Mouse (Mus musculus) midbrain, embryonic 10.5 days (tissue): ENCODE measurements at regions not wholly inside any gene's neighbourhood (a gene's known extent, or its start where the extent isn't known, plus 50 kb on each side); places are given as distances from the start of the nearest gene placed in this dataset.

Experiments used
- DNase-seq: peaks from one replicate; pipeline ENCODE4 v3.0.0-alpha.2; 2017; ENCODE audit warnings: low spot score
- H3K27ac ChIP-seq: fragments of 300-500 bp; sonication (generic); replicated peaks from 2 replicates; pipeline ENCODE4 v1.5.1; 2016; ENCODE audit warnings: mild to moderate bottlenecking
- H3K27me3 ChIP-seq: fragments of 300-500 bp; sonication (generic); 2 replicates; pipeline ENCODE4 v1.6.1; 2016; ENCODE audit warnings: low read depth, mild to moderate bottlenecking; ENCODE audit not compliant: poor library complexity, severe bottlenecking
- H3K36me3 ChIP-seq: fragments of 300-500 bp; sonication (generic); 2 replicates; pipeline ENCODE4 v1.6.1; 2016; ENCODE audit warnings: mild to moderate bottlenecking, moderate library complexity
- H3K4me1 ChIP-seq: fragments of 300-500 bp; sonication (generic); 2 replicates; pipeline ENCODE4 v1.6.1; 2016
- H3K4me3 ChIP-seq: fragments of 300-500 bp; sonication (generic); 2 replicates; pipeline ENCODE4 v1.5.1; 2016; ENCODE audit warnings: mild to moderate bottlenecking, moderate library complexity
- H3K9me3 ChIP-seq: fragments of 300-500 bp; sonication (generic); replicated peaks from 2 replicates; pipeline ENCODE4 v1.6.1; 2016; ENCODE audit warnings: mild to moderate bottlenecking
- WGBS: fragments of 180-500 bp; shearing (Covaris S2); methylation state at CpG from one replicate; pipeline ENCODE4 v1.1.7; 2016; 5-methylcytosine and 5-hydroxymethylcytosine counted together

- DNase-seq, result no peak
- H3K9me3 ChIP-seq, result no peaks in the 10 kb centered on the region
- WGBS, result 93% methylated on average over 2 of the region's 2 CpGs
- H3K36me3 ChIP-seq, result no peaks in the 10 kb centered on the region
- no peak overlapping the region for H3K27ac ChIP-seq
- no peak overlapping the region for H3K4me3 ChIP-seq
- no peaks in the 10 kb centered on the region for H3K27me3 ChIP-seq
- H3K4me1 ChIP-seq, result no peaks in the 10 kb centered on the region; the same call in 1 of the 2 replicates
These were observed 155.2 kb upstream of the Robo1 start for GRCm38 (mm10) chr16:72152920-72153319.

- Histone ChIP-seq H3K27ac (no peak overlapping the region), H3K36me3 (no peaks in the 10 kb centered on the region), H3K4me1 (no peaks in the 10 kb centered on the region; the same call in 1 of the 2 replicates), H3K9me3 (no peaks in the 10 kb centered on the region), H3K4me3 (no peak overlapping the region), H3K27me3 (no peaks in the 10 kb centered on the region)
- DNase-seq, result no peak
- WGBS, result 92% methylated on average over 14 of the region's 14 CpGs
These were observed 150.2 kb upstream of the Robo1 start for GRCm38 (mm10) chr16:72157913-72158312.

GRCm38 (mm10) chr16:72159411-72159810 is 148.7 kb upstream of the Robo1 start:
- 77% methylated on average over 4 of the region's 4 CpGs for WGBS
- no peak overlapping the region for H3K4me3 ChIP-seq
- H3K27ac ChIP-seq, result no peak overlapping the region
- no peaks in the 10 kb centered on the region for H3K4me1 ChIP-seq
- no peaks in the 10 kb centered on the region for H3K27me3 ChIP-seq
- H3K9me3 ChIP-seq, result no peaks in the 10 kb centered on the region
- DNase-seq, result no peak
- H3K36me3 ChIP-seq, result no peaks in the 10 kb centered on the region

- WGBS, result 92% methylated on average over 5 of the region's 5 CpGs
- H3K36me3 ChIP-seq, result no peaks in the 10 kb centered on the region
- H3K4me1 ChIP-seq, result no peaks in the 10 kb centered on the region
- no peaks in the 10 kb centered on the region for H3K27me3 ChIP-seq
- DNase-seq, result no peak
- no peaks in the 10 kb centered on the region for H3K9me3 ChIP-seq
- H3K4me3 ChIP-seq, result no peak overlapping the region
- H3K27ac ChIP-seq, result no peak overlapping the region
These were observed 132.4 kb upstream of the Robo1 start for GRCm38 (mm10) chr16:72175727-72176126.

- H3K9me3 ChIP-seq, result no peaks in the 10 kb centered on the region
- no peaks in the 10 kb centered on the region for H3K36me3 ChIP-seq
- peaks cover 9% of the 10 kb centered on the region for H3K4me1 ChIP-seq
- DNase-seq, result no peak
- no peak overlapping the region for H3K27ac ChIP-seq
- H3K4me3 ChIP-seq, result no peak overlapping the region
- 3% methylated on average over 1 of the region's 1 CpGs for WGBS
- no peaks in the 10 kb centered on the region for H3K27me3 ChIP-seq
These were observed 113.8 kb upstream of the Robo1 start for GRCm38 (mm10) chr16:72194320-72194719.

GRCm38 (mm10) chr16:72215360-72216013 is 92.6 kb upstream of the Robo1 start:
- Histone ChIP-seq H3K27me3 (no peaks in the 10 kb centered on the region), H3K36me3 (no peaks in the 10 kb centered on the region), H3K4me1 (peaks cover 4% of the 10 kb centered on the region; the same call in 1 of the 2 replicates), H3K4me3 (peak overlapping the region; percentile 34; the same call in 1 of the 2 replicates), H3K27ac (no peak overlapping the region), H3K9me3 (no peaks in the 10 kb centered on the region)
- 53% methylated on average over 15 of the region's 15 CpGs for WGBS
- DNase-seq, result peak; percentile 41

- Histone ChIP-seq H3K36me3 (no peaks in the 10 kb centered on the region), H3K9me3 (no peaks in the 10 kb centered on the region), H3K4me3 (no peak overlapping the region), H3K27me3 (no peaks in the 10 kb centered on the region), H3K4me1 (peaks cover 12% of the 10 kb centered on the region), H3K27ac (no peak overlapping the region)
- 7% methylated on average over 3 of the region's 3 CpGs for WGBS
- DNase-seq, result no peak
These were observed 90.1 kb upstream of the Robo1 start for GRCm38 (mm10) chr16:72218021-72218420.

GRCm38 (mm10) chr16:72221912-72222502 is 86.1 kb upstream of the Robo1 start:
- no peak for DNase-seq
- H3K27ac ChIP-seq, result peak overlapping the region; percentile 61; the same call in 1 of the 2 replicates

GRCm38 (mm10) chr16:72223860-72224259 is 84.2 kb upstream of the Robo1 start:
- no peak overlapping the region for H3K4me3 ChIP-seq
- 74% methylated on average over 3 of the region's 3 CpGs for WGBS
- peaks cover 18% of the 10 kb centered on the region for H3K4me1 ChIP-seq
- H3K36me3 ChIP-seq, result no peaks in the 10 kb centered on the region
- DNase-seq, result no peak
- H3K9me3 ChIP-seq, result no peaks in the 10 kb centered on the region
- H3K27me3 ChIP-seq, result no peaks in the 10 kb centered on the region
- no peak overlapping the region for H3K27ac ChIP-seq

More at GRCm38 (mm10) chr16:72221912-72222502, 86.1 kb upstream of the Robo1 start:
- H3K4me3 ChIP-seq, result no peak overlapping the region
- peaks cover 18% of the 10 kb centered on the region for H3K4me1 ChIP-seq
- H3K27me3 ChIP-seq, result no peaks in the 10 kb centered on the region
- no peaks in the 10 kb centered on the region for H3K9me3 ChIP-seq
- H3K36me3 ChIP-seq, result no peaks in the 10 kb centered on the region
- 44% methylated on average over 3 of the region's 3 CpGs for WGBS

GRCm38 (mm10) chr16:72225157-72225880 is 82.8 kb upstream of the Robo1 start:
- H3K36me3 ChIP-seq, result no peaks in the 10 kb centered on the region
- no peak for DNase-seq
- 86% methylated on average over 4 of the region's 4 CpGs for WGBS
- no peak overlapping the region for H3K4me3 ChIP-seq
- peaks cover 18% of the 10 kb centered on the region for H3K4me1 ChIP-seq
- H3K27ac ChIP-seq, result no peak overlapping the region
- H3K9me3 ChIP-seq, result no peaks in the 10 kb centered on the region
- H3K27me3 ChIP-seq, result no peaks in the 10 kb centered on the region

GRCm38 (mm10) chr16:72234366-72234765 is 73.7 kb upstream of the Robo1 start:
- Histone ChIP-seq H3K27me3 (no peaks in the 10 kb centered on the region), H3K27ac (no peak overlapping the region), H3K36me3 (no peaks in the 10 kb centered on the region), H3K4me1 (0 out of 2 replicates have a peak, but pooled peaks cover 4% of the 10 kb centered on the region), H3K9me3 (no peaks in the 10 kb centered on the region), H3K4me3 (no peak overlapping the region)
- DNase-seq, result no peak
- 50% methylated on average over 1 of the region's 1 CpGs for WGBS

GRCm38 (mm10) chr16:72239631-72240030 is 68.5 kb upstream of the Robo1 start:
- Histone ChIP-seq H3K4me3 (no peak overlapping the region), H3K9me3 (no peaks in the 10 kb centered on the region), H3K27ac (no peak overlapping the region), H3K4me1 (peaks cover 6% of the 10 kb centered on the region; the same call in 1 of the 2 replicates), H3K27me3 (no peaks in the 10 kb centered on the region), H3K36me3 (no peaks in the 10 kb centered on the region)
- 82% methylated on average over 7 of the region's 7 CpGs for WGBS
- DNase-seq, result no peak

- WGBS, result 39% methylated on average over 3 of the region's 3 CpGs
- H3K4me3 ChIP-seq, result no peak overlapping the region
- H3K4me1 ChIP-seq, result no peaks in the 10 kb centered on the region
- no peak overlapping the region for H3K27ac ChIP-seq
- H3K27me3 ChIP-seq, result no peaks in the 10 kb centered on the region
- no peaks in the 10 kb centered on the region for H3K9me3 ChIP-seq
- H3K36me3 ChIP-seq, result no peaks in the 10 kb centered on the region
- no peak for DNase-seq
These were observed 51.7 kb upstream of the Robo1 start for GRCm38 (mm10) chr16:72256388-72256787.
